Mouse (Mus musculus) limb, embryonic 12.5 days (tissue): Measurements from ENCODE around the gene Grm5. TPM values are rescaled to one million over a fixed set of nuclear protein-coding genes. Genes with fewer than 3 reads are reported as not detected.

Experiments
- ATAC-seq: fragments of 200-750 bp; cut with Nextera tagmentation; 2 replicates; pipeline ENCODE4 v1.8.0; 2017; ENCODE audit warnings: low read depth, moderate TSS enrichment; ENCODE audit not compliant: insufficient number of reproducible peaks, insufficient read depth, low FRiP score, low TSS enrichment
- H3K27ac ChIP-seq: fragments of 300-500 bp; sonication (generic); 2 replicates; pipeline ENCODE4 v1.5.1; 2016; ENCODE audit warnings: mild to moderate bottlenecking, moderate library complexity
- H3K27me3 ChIP-seq: fragments of 300-500 bp; sonication (generic); 2 replicates; pipeline ENCODE4 v1.6.1; 2016; ENCODE audit warnings: mild to moderate bottlenecking, moderate library complexity
- H3K36me3 ChIP-seq: fragments of 300-500 bp; sonication (generic); 2 replicates; pipeline ENCODE4 v1.6.1; 2016; ENCODE audit warnings: mild to moderate bottlenecking, moderate library complexity
- H3K4me1 ChIP-seq: fragments of 300-500 bp; sonication (generic); replicated peaks from 2 replicates; pipeline ENCODE4 v1.6.1; 2016
- H3K4me2 ChIP-seq: fragments of 300-500 bp; sonication (generic); 2 replicates; pipeline ENCODE4 v1.6.1; 2016; ENCODE audit warnings: mild to moderate bottlenecking, moderate library complexity
- H3K4me3 ChIP-seq: fragments of 300-500 bp; sonication (generic); replicated peaks from 2 replicates; pipeline ENCODE4 v1.5.1; 2016; ENCODE audit warnings: mild to moderate bottlenecking
- H3K9ac ChIP-seq: fragments of 300-500 bp; sonication (generic); replicated peaks from 2 replicates; pipeline ENCODE4 v1.6.1; 2016; ENCODE audit warnings: mild to moderate bottlenecking, moderate library complexity
- H3K9me3 ChIP-seq: fragments of 300-500 bp; sonication (generic); 2 replicates; pipeline ENCODE4 v1.6.1; 2016; ENCODE audit warnings: mild to moderate bottlenecking, moderate library complexity
- WGBS: fragments of 180-500 bp; shearing (Covaris S2); methylation state at CpG from one replicate; pipeline ENCODE4 v1.1.7; 2016; 5-methylcytosine and 5-hydroxymethylcytosine counted together
- polyA plus RNA-seq: library from polyadenylated mRNA; unstranded; fragments of >200 nt; fragmentation: Nextera tagmentation; extraction: Ambion mirVana; gene quantifications from 2 replicates; pipeline ENCODE4 v1.2.1, GENCODE M21; 2016

Grm5 gene
- 0.05 TPM in 1 of 2 replicates, not detected in the other for polyA plus RNA-seq

GRCm38 (mm10) chr7:87583868-87584267 lies at the start of gene Grm5:
Gene Grm5 (plus strand): TSS chr7:87584168.
- Histone ChIP-seq H3K9ac (no peak within 1 kb of the TSS), H3K4me3 (peak within 1 kb of the TSS; percentile 15), H3K36me3 (no peaks in the 10 kb centered on the region), H3K4me1 (no peaks in the 10 kb centered on the region; the same call in 1 of the 2 replicates), H3K27me3 (peaks cover 33% of the 10 kb centered on the region), H3K4me2 (peak within 1 kb of the TSS; percentile 46), H3K9me3 (no peaks in the 10 kb centered on the region), H3K27ac (no peak within 1 kb of the TSS)
- 24% methylated on average over 2 of the region's 2 CpGs for WGBS
- ATAC-seq, result no peak

GRCm38 (mm10) chr7:87539031-87539430 lies 44.9 kb upstream of the Grm5 start:
- Histone ChIP-seq H3K36me3 (no peaks in the 10 kb centered on the region), H3K4me2 (no peak overlapping the region), H3K4me1 (no peaks in the 10 kb centered on the region), H3K9me3 (no peaks in the 10 kb centered on the region), H3K27ac (no peak overlapping the region), H3K4me3 (no peak overlapping the region), H3K27me3 (no peaks in the 10 kb centered on the region), H3K9ac (no peak overlapping the region)
- no peak for ATAC-seq

GRCm38 (mm10) chr7:87565300-87565699 lies 18.7 kb upstream of the Grm5 start:
- ATAC-seq, result no peak
- Histone ChIP-seq H3K27me3 (no peaks in the 10 kb centered on the region), H3K4me3 (no peak overlapping the region), H3K36me3 (no peaks in the 10 kb centered on the region), H3K4me2 (no peak overlapping the region), H3K9me3 (no peaks in the 10 kb centered on the region), H3K9ac (no peak overlapping the region), H3K27ac (no peak overlapping the region), H3K4me1 (no peaks in the 10 kb centered on the region)
- 35% methylated on average over 1 of the region's 1 CpGs for WGBS

GRCm38 (mm10) chr7:87566476-87566875 lies 17.5 kb upstream of the Grm5 start:
- Histone ChIP-seq H3K4me2 (no peak overlapping the region), H3K27me3 (no peaks in the 10 kb centered on the region), H3K4me3 (no peak overlapping the region), H3K4me1 (no peaks in the 10 kb centered on the region), H3K27ac (no peak overlapping the region), H3K9ac (no peak overlapping the region), H3K36me3 (no peaks in the 10 kb centered on the region), H3K9me3 (no peaks in the 10 kb centered on the region)
- ATAC-seq, result no peak

GRCm38 (mm10) chr7:87584281-87584701 lies 323 bp downstream of the Grm5 start:
- 1% methylated on average over 28 of the region's 28 CpGs for WGBS
- peak; percentile 31; the same call in 1 of the 2 replicates for ATAC-seq
- Histone ChIP-seq H3K36me3 (no peaks in the 10 kb centered on the region), H3K4me3 (peak overlapping the region; percentile 15), H3K4me1 (no peaks in the 10 kb centered on the region; the same call in 1 of the 2 replicates), H3K9ac (no peak overlapping the region), H3K4me2 (peak overlapping the region; percentile 46), H3K9me3 (no peaks in the 10 kb centered on the region), H3K27ac (no peak overlapping the region), H3K27me3 (peaks cover 33% of the 10 kb centered on the region)

GRCm38 (mm10) chr7:87586271-87586937 lies 2.4 kb downstream of the Grm5 start:
- whole genome bisulfite sequencing, result 18% methylated on average over 10 of the region's 10 CpGs
- Histone ChIP-seq H3K4me1 (no peaks in the 10 kb centered on the region; the same call in 1 of the 2 replicates), H3K9ac (no peak overlapping the region), H3K27ac (no peak overlapping the region), H3K36me3 (no peaks in the 10 kb centered on the region), H3K9me3 (no peaks in the 10 kb centered on the region), H3K4me3 (no peak overlapping the region), H3K4me2 (no peak overlapping the region), H3K27me3 (peaks cover 33% of the 10 kb centered on the region)
- no peak for ATAC-seq

- Histone ChIP-seq H3K4me3 (no peak overlapping the region), H3K4me1 (no peaks in the 10 kb centered on the region; the same call in 1 of the 2 replicates), H3K27me3 (peaks cover 33% of the 10 kb centered on the region), H3K4me2 (no peak overlapping the region), H3K9ac (no peak overlapping the region), H3K36me3 (no peaks in the 10 kb centered on the region), H3K27ac (no peak overlapping the region), H3K9me3 (no peaks in the 10 kb centered on the region)
- no peak for ATAC-seq
- 27% methylated on average over 1 of the region's 1 CpGs for WGBS
Measured at GRCm38 (mm10) chr7:87587976-87588375, 4.0 kb downstream of the Grm5 start.

GRCm38 (mm10) chr7:87626251-87626650 lies 42.3 kb downstream of the Grm5 start:
- H3K36me3 ChIP-seq, result no peaks in the 10 kb centered on the region
- H3K4me1 ChIP-seq, result no peaks in the 10 kb centered on the region
- H3K27ac ChIP-seq, result no peak overlapping the region
- no peak overlapping the region for H3K4me3 ChIP-seq
- no peak overlapping the region for H3K9ac ChIP-seq
- H3K27me3 ChIP-seq, result no peaks in the 10 kb centered on the region
- H3K9me3 ChIP-seq, result no peaks in the 10 kb centered on the region
- no peak overlapping the region for H3K4me2 ChIP-seq
- 73% methylated on average over 2 of the region's 2 CpGs for WGBS
- no peak for ATAC-seq

GRCm38 (mm10) chr7:87635530-87635929 lies 51.6 kb downstream of the Grm5 start:
- ATAC-seq, result no peak
- H3K4me1 ChIP-seq, result no peaks in the 10 kb centered on the region
- no peaks in the 10 kb centered on the region for H3K36me3 ChIP-seq
- H3K4me2 ChIP-seq, result no peak overlapping the region
- no peaks in the 10 kb centered on the region for H3K27me3 ChIP-seq
- H3K9me3 ChIP-seq, result no peaks in the 10 kb centered on the region
- no peak overlapping the region for H3K27ac ChIP-seq
- H3K4me3 ChIP-seq, result no peak overlapping the region
- no peak overlapping the region for H3K9ac ChIP-seq
- WGBS, result 31% methylated on average over 1 of the region's 1 CpGs

GRCm38 (mm10) chr7:87650610-87651009 lies 66.6 kb downstream of the Grm5 start:
- no peak overlapping the region for H3K4me3 ChIP-seq
- 86% methylated on average over 3 of the region's 3 CpGs for WGBS
- ATAC-seq, result no peak

GRCm38 (mm10) chr7:87661794-87662193 lies 77.8 kb downstream of the Grm5 start:
- Histone ChIP-seq H3K36me3 (no peaks in the 10 kb centered on the region), H3K4me3 (no peak overlapping the region), H3K27me3 (no peaks in the 10 kb centered on the region), H3K4me2 (no peak overlapping the region), H3K27ac (no peak overlapping the region), H3K9ac (no peak overlapping the region), H3K9me3 (no peaks in the 10 kb centered on the region), H3K4me1 (no peaks in the 10 kb centered on the region)
- WGBS, result 62% methylated on average over 3 of the region's 3 CpGs
- ATAC-seq, result no peak

More at GRCm38 (mm10) chr7:87650610-87651009, 66.6 kb downstream of the Grm5 start:
- no peaks in the 10 kb centered on the region for H3K9me3 ChIP-seq
- no peak overlapping the region for H3K9ac ChIP-seq
- no peaks in the 10 kb centered on the region for H3K27me3 ChIP-seq
- no peaks in the 10 kb centered on the region for H3K4me1 ChIP-seq
- no peak overlapping the region for H3K27ac ChIP-seq
- no peaks in the 10 kb centered on the region for H3K36me3 ChIP-seq
- H3K4me2 ChIP-seq, result no peak overlapping the region

- H3K27ac ChIP-seq, result no peak overlapping the region
- no peak overlapping the region for H3K9ac ChIP-seq
- H3K4me3 ChIP-seq, result no peak overlapping the region
- WGBS, result 78% methylated on average over 2 of the region's 2 CpGs
- no peaks in the 10 kb centered on the region for H3K27me3 ChIP-seq
- no peaks in the 10 kb centered on the region for H3K4me1 ChIP-seq
- H3K9me3 ChIP-seq, result no peaks in the 10 kb centered on the region
- no peak overlapping the region for H3K4me2 ChIP-seq
- no peak for ATAC-seq
- no peaks in the 10 kb centered on the region for H3K36me3 ChIP-seq
Measured at GRCm38 (mm10) chr7:87664041-87664440, 80.1 kb downstream of the Grm5 start.
